Mouse (Mus musculus) limb, embryonic 12.5 days (tissue): ENCODE data around the gene Ccr10. TPM values are rescaled to one million over a fixed set of nuclear protein-coding genes. Genes with fewer than 3 reads are reported as not detected.

Source experiments
- ATAC-seq: fragments of 200-750 bp; cut with Nextera tagmentation; 2 replicates; pipeline ENCODE4 v1.8.0; 2017; ENCODE audit warnings: low read depth, moderate TSS enrichment; ENCODE audit not compliant: insufficient number of reproducible peaks, insufficient read depth, low FRiP score, low TSS enrichment
- H3K27ac ChIP-seq: fragments of 300-500 bp; sonication (generic); 2 replicates; pipeline ENCODE4 v1.5.1; 2016; ENCODE audit warnings: mild to moderate bottlenecking, moderate library complexity
- H3K27me3 ChIP-seq: fragments of 300-500 bp; sonication (generic); 2 replicates; pipeline ENCODE4 v1.6.1; 2016; ENCODE audit warnings: mild to moderate bottlenecking, moderate library complexity
- H3K36me3 ChIP-seq: fragments of 300-500 bp; sonication (generic); 2 replicates; pipeline ENCODE4 v1.6.1; 2016; ENCODE audit warnings: mild to moderate bottlenecking, moderate library complexity
- H3K4me1 ChIP-seq: fragments of 300-500 bp; sonication (generic); replicated peaks from 2 replicates; pipeline ENCODE4 v1.6.1; 2016
- H3K4me2 ChIP-seq: fragments of 300-500 bp; sonication (generic); 2 replicates; pipeline ENCODE4 v1.6.1; 2016; ENCODE audit warnings: mild to moderate bottlenecking, moderate library complexity
- H3K4me3 ChIP-seq: fragments of 300-500 bp; sonication (generic); replicated peaks from 2 replicates; pipeline ENCODE4 v1.5.1; 2016; ENCODE audit warnings: mild to moderate bottlenecking
- H3K9ac ChIP-seq: fragments of 300-500 bp; sonication (generic); replicated peaks from 2 replicates; pipeline ENCODE4 v1.6.1; 2016; ENCODE audit warnings: mild to moderate bottlenecking, moderate library complexity
- H3K9me3 ChIP-seq: fragments of 300-500 bp; sonication (generic); 2 replicates; pipeline ENCODE4 v1.6.1; 2016; ENCODE audit warnings: mild to moderate bottlenecking, moderate library complexity
- WGBS: fragments of 180-500 bp; shearing (Covaris S2); methylation state at CpG from one replicate; pipeline ENCODE4 v1.1.7; 2016; 5-methylcytosine and 5-hydroxymethylcytosine counted together
- polyA plus RNA-seq: library from polyadenylated mRNA; unstranded; fragments of >200 nt; fragmentation: Nextera tagmentation; extraction: Ambion mirVana; gene quantifications from 2 replicates; pipeline ENCODE4 v1.2.1, GENCODE M21; 2016

The Ccr10 gene
- polyA plus RNA-seq, 1 experiment from 2014 or later = not detected

- H3K27me3 ChIP-seq = 0 out of 2 replicates have a peak, but pooled peaks cover under 1% of the 10 kb centered on the region
- no peaks in the 10 kb centered on the region for H3K9me3 ChIP-seq
- peaks cover 2% of the 10 kb centered on the region; the same call in 1 of the 2 replicates for H3K36me3 ChIP-seq
- H3K27ac ChIP-seq = no peak overlapping the region
- no peak overlapping the region for H3K9ac ChIP-seq
- no peak overlapping the region for H3K4me3 ChIP-seq
- ATAC-seq = no peak
- H3K4me2 ChIP-seq = no peak overlapping the region
- WGBS = 90% methylated on average over 5 of the region's 5 CpGs
- H3K4me1 ChIP-seq = peaks cover 27% of the 10 kb centered on the region
Measured at GRCm38 (mm10) chr11:101187541-101187940, 12.3 kb upstream of the Ccr10 start.

GRCm38 (mm10) chr11:101186526-101187247 lies 11.4 kb upstream of the Ccr10 start:
- Histone ChIP-seq H3K9ac (no peak overlapping the region), H3K27ac (no peak overlapping the region), H3K4me2 (no peak overlapping the region), H3K4me3 (no peak overlapping the region), H3K27me3 (0 out of 2 replicates have a peak, but pooled peaks cover 5% of the 10 kb centered on the region), H3K4me1 (peaks cover 26% of the 10 kb centered on the region), H3K9me3 (no peaks in the 10 kb centered on the region), H3K36me3 (no peaks in the 10 kb centered on the region)
- WGBS = 85% methylated on average over 27 of the region's 27 CpGs
- no peak for ATAC-seq

DNA sequence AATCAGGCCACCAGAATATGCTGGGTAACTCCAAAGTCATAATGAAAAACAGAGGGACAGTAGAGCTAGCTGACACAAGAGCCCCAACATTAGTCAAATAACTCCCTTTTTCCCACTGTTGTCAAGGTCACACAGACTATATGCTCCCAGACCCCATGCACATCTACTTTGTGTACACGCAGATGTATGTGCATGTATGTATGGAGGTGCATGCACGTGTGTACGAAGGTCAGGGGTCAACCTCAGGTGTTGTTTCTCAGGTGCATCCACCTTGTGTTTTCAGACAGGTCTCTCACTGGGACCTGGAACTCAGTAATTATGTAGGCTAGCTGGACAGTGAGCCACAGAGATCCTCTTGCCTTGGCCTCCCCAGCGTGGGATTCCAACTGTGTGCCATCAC lies 10.2 kb upstream of the Ccr10 start:
- H3K36me3 ChIP-seq = no peaks in the 10 kb centered on the region
- no peak for ATAC-seq
- H3K9me3 ChIP-seq = no peaks in the 10 kb centered on the region
- no peak overlapping the region for H3K4me2 ChIP-seq
- peaks cover 13% of the 10 kb centered on the region for H3K4me1 ChIP-seq
- WGBS = 91% methylated on average over 4 of the region's 4 CpGs
- peaks cover 7% of the 10 kb centered on the region for H3K27me3 ChIP-seq
- no peak overlapping the region for H3K27ac ChIP-seq
- H3K4me3 ChIP-seq = no peak overlapping the region
- no peak overlapping the region for H3K9ac ChIP-seq

DNA sequence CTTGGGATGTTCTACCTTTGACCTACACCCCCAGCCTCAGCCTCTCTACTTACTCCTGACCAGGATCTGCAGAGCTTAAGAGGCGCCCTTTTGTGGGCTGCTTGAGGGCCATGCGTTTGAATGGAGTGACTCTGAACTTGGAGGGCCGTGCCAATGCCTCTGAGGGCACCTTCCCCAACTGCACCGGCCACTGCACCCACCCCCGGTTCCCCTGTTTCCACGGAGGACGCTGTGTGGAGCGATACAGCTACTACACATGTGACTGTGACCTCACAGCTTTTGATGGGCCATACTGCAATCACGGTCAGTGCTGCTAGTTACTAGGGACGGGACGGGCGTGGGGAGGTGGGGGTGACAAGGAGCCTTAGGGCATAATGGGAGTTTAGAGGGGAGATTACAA lies 9.7 kb upstream of the Ccr10 start:
- peaks cover 9% of the 10 kb centered on the region for H3K27me3 ChIP-seq
- peaks cover 9% of the 10 kb centered on the region for H3K4me1 ChIP-seq
- no peak overlapping the region for H3K9ac ChIP-seq
- H3K4me3 ChIP-seq = no peak overlapping the region
- no peak overlapping the region for H3K4me2 ChIP-seq
- ATAC-seq = no peak
- 0 out of 2 replicates have a peak overlapping the region, but pooled peaks have one; percentile 7 for H3K27ac ChIP-seq
- H3K36me3 ChIP-seq = no peaks in the 10 kb centered on the region
- WGBS = 82% methylated on average over 12 of the region's 12 CpGs
- no peaks in the 10 kb centered on the region for H3K9me3 ChIP-seq

DNA sequence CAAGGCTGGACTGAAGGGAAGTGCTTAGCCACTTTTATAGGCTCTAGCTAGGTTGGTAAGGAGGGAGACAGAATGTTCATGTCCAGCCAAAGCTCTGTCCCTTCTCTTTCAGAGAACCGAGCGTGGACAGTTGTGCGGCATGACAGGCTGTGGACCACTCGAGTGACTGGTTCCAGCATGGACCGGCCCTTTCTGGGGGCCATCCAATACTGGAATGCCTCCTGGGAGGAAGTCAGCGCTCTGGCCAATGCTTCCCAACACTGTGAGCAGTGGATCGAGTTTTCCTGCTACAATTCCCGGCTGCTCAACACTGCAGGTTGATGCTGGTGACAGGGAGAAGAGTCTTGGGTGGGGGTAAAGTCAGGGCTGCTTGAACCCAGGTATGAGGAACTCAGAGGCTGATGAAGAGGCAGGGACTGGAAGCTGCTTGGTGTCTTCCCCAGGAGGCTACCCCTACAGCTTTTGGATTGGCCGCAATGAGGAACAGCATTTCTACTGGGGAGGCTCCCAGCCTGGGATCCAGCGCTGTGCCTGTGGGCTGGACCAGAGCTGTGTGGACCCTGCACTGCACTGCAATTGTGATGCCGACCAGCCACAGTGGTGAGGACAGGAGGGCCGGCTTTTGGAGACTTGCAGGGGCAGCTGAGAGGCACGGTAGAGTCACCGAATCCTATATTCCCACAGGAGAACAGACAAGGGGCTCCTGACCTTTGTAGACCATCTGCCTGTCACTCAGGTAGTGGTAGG lies 7.7 kb upstream of the Ccr10 start:
- Histone ChIP-seq H3K36me3 (no peaks in the 10 kb centered on the region), H3K9me3 (no peaks in the 10 kb centered on the region), H3K4me1 (no peaks in the 10 kb centered on the region), H3K9ac (no peak overlapping the region), H3K4me3 (no peak overlapping the region), H3K4me2 (no peak overlapping the region), H3K27me3 (peaks cover 28% of the 10 kb centered on the region), H3K27ac (no peak overlapping the region)
- no peak for ATAC-seq
- WGBS = 80% methylated on average over 14 of the region's 14 CpGs

DNA sequence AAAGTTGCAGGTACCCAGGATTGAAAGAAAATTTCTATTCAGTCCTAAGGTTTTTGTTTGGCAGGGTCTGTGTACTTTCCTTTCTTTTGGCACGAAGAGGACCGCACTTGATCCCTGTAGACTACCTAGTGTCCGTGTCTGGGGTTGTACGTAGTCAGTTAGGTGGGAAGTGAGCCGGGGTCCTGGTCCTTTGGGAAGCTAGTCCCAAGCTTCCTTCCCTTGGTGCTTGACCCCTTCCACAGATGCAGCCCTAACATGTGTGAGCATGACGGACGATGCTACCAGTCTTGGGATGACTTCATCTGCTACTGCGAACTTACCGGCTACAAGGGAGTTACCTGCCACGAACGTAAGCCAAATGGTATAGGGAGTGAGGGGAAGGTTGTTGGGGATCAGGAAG lies 6.7 kb upstream of the Ccr10 start:
- H3K4me1 ChIP-seq = peaks cover 3% of the 10 kb centered on the region
- no peaks in the 10 kb centered on the region for H3K9me3 ChIP-seq
- no peaks in the 10 kb centered on the region for H3K36me3 ChIP-seq
- 89% methylated on average over 11 of the region's 11 CpGs for WGBS
- no peak overlapping the region for H3K9ac ChIP-seq
- H3K4me2 ChIP-seq = no peak overlapping the region
- ATAC-seq = no peak
- H3K27me3 ChIP-seq = peaks cover 37% of the 10 kb centered on the region
- H3K4me3 ChIP-seq = no peak overlapping the region
- no peak overlapping the region for H3K27ac ChIP-seq

DNA sequence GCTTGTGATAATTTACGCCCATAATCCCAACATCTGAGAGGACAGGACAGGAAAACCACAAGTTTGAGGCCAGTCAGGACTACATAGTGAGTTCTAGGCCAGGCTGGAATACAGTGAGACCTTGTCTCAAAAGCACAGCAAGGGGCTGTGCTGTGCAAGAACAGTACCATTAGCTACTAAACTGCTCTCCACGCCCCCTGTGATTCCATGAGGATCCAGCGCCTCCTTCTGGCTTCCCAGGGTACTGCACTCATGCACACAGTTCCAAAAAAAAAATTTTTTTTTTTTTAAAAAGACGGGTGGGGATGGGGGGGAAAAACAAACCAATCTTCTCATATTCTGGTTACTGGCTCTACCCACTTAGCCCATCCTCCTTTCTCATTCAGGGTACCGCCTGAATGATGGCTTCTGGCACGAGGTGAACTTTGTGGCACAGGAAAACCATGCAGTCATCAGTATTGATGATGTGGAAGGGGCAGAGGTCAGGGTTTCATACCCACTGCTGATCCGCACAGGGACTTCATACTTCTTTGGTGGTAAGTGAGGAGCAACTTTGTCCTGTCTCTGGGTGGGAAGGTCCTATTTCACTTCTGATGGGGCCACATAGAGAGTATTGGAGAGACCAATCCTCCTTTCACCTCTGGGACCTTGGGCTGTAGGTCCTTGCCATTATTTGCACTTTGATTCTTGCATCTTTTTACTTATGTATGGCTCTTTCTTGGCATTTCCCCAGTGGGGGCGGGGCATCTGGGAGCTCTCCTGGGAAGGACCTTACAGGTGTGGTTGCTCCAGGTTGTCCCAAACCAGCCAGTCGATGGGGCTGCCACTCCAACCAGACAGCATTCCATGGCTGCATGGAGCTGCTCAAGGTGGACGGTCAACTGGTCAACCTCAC lies 5.8 kb upstream of the Ccr10 start:
- no peak overlapping the region for H3K4me3 ChIP-seq
- peaks cover 12% of the 10 kb centered on the region for H3K4me1 ChIP-seq
- no peaks in the 10 kb centered on the region for H3K9me3 ChIP-seq
- H3K27me3 ChIP-seq = peaks cover 46% of the 10 kb centered on the region
- ATAC-seq = no peak
- 39% methylated on average over 10 of the region's 10 CpGs for WGBS
- no peak overlapping the region for H3K27ac ChIP-seq
- H3K9ac ChIP-seq = no peak overlapping the region
- no peak overlapping the region for H3K4me2 ChIP-seq
- H3K36me3 ChIP-seq = no peaks in the 10 kb centered on the region

DNA sequence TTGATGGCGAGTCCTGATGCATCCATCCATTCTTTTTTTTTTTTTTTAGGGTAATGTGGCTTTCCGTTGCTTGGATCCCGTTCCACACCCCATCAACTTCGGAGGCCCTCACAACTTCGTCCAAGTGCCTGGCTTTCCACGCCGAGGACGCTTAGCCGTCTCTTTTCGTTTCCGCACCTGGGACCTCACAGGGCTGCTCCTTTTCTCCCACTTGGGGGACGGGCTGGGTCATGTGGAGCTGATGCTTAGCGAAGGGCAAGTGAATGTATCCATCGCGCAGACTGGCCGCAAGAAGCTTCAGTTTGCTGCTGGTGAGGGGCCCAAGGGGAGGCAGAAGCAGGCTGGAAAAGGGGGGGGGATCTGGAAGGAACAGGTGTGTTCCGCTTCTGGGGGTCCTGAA lies 5.0 kb upstream of the Ccr10 start:
- H3K9ac ChIP-seq = no peak overlapping the region
- no peak overlapping the region for H3K27ac ChIP-seq
- WGBS = 71% methylated on average over 17 of the region's 17 CpGs
- no peaks in the 10 kb centered on the region for H3K36me3 ChIP-seq
- H3K9me3 ChIP-seq = no peaks in the 10 kb centered on the region
- no peak overlapping the region for H3K4me2 ChIP-seq
- H3K27me3 ChIP-seq = peaks cover 54% of the 10 kb centered on the region
- H3K4me3 ChIP-seq = no peak overlapping the region
- H3K4me1 ChIP-seq = peaks cover 17% of the 10 kb centered on the region
- no peak for ATAC-seq

- WGBS = 79% methylated on average over 15 of the region's 15 CpGs
- no peak for ATAC-seq
- peaks cover 64% of the 10 kb centered on the region for H3K27me3 ChIP-seq
Measured at GRCm38 (mm10) chr11:101179306-101179705, 4.1 kb upstream of the Ccr10 start.

GRCm38 (mm10) chr11:101178061-101179058 lies 3.1 kb upstream of the Ccr10 start:
- H3K9me3 ChIP-seq = no peaks in the 10 kb centered on the region
- H3K4me2 ChIP-seq = no peak overlapping the region
- ATAC-seq = no peak
- 49% methylated on average over 36 of the region's 36 CpGs for WGBS
- no peak overlapping the region for H3K9ac ChIP-seq
- H3K27me3 ChIP-seq = peaks cover 73% of the 10 kb centered on the region
- H3K27ac ChIP-seq = no peak overlapping the region
- peaks cover 35% of the 10 kb centered on the region for H3K4me1 ChIP-seq
- H3K36me3 ChIP-seq = no peaks in the 10 kb centered on the region
- no peak overlapping the region for H3K4me3 ChIP-seq

More at GRCm38 (mm10) chr11:101179306-101179705, 4.1 kb upstream of the Ccr10 start:
- no peak overlapping the region for H3K9ac ChIP-seq
- H3K4me3 ChIP-seq = no peak overlapping the region
- no peaks in the 10 kb centered on the region for H3K9me3 ChIP-seq
- no peak overlapping the region for H3K27ac ChIP-seq
- H3K4me2 ChIP-seq = no peak overlapping the region
- H3K36me3 ChIP-seq = no peaks in the 10 kb centered on the region
- H3K4me1 ChIP-seq = peaks cover 26% of the 10 kb centered on the region
